Mouse (Mus musculus): ENCODE data around the gene Zc3h12a. TPM values are rescaled to one million over a fixed set of nuclear protein-coding genes. Genes with fewer than 3 reads are reported as not detected.

The Zc3h12a gene
- 1 to 10 TPM in 3 of 4 experiments, under 1 TPM in 1; 0.57 to 2.9 (median 1.5) TPM for total RNA-seq (2022)

DNA sequence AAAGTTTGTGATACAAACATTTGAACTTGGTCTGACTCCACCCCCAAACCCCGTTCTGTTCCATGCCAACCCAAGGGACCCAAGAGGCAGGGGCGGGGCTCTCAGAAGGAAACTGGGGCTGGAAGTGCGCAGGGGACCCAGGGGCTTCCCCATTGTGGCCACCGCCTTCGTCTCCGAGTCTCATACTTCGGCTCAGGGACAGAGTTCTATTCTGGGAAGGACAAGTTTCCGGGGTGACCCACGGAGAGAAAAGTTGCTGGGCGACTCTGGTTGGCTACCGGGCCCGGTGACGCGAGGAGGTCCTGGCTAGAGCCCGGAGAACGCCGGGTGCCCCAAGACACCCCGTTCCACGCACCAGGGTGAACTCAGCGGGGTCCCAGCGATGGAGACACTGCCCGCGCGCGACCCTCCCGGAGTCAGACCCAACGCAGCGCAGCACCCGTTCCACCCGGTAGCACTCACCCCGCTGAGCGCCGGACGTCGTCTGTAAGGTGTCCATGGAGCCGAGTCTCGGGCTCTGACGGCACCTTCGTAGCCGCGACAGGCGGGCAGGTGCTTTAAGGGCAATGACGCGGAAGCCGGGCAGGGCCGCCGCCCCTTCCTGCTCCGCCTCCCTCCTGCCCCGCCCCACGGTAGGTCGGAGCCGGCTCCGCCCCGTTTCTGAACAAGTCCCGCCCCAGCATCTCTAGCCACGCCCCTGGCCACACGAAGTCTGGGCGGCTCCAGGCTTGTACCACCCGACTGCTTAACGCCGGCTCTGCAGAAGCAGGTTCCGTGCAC is at the start of gene Zc3h12a:
Zc3h12a (minus strand) TSS at position 536 of the 780 bp plus-strand sequence.
- no peak for DNase-seq (ENCODE audit: low spot score in 2 of 2)

DNA sequence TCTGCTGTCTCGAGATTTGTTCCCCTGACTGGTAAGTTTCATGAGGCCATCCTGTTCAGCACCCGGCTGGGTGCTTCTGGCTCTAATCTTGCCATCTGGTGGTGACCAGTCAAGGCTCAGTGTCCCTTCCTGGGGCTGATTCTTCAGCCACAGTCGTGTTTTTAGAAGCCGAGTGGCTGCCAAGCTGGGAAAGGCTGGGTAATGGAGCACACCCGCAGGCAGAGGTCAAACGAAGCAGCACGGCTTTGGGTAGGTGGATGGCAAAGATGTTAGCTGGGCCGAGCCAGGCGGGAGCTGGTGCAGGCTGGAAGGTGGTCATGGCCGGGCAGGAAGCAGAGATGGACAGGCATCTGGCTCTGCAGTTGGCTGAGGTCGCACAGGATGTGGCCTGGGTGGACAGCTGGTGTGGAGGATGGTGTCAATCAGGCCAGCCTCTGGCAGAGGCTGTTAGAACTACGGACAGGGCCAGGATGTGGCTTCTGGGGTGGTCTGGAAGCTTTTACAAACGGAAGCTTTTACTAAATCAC is 49.1 kb upstream of the Zc3h12a start:
- DNase-seq (ENCODE audit: low spot score in 2 of 2), result no peak

DNA sequence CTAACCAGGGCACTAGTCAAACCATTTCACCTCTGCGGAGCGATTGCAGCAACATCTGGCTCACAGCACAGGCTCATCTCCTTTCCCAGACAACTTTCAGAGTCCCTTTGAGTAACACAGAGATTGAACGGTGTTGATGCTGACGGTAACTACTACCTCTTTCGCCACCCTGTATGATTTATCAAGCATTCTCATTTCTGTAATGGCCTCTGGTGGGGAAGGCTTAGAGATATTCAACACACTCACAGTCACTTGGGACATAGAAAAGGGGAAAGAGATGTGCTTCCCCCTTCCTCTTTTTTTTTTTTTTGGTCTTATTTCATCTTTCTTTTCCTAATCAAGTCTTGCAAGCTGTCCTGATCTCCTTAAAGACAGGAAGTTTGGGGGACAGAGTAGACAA is 48.5 kb upstream of the Zc3h12a start:
- DNase-seq (ENCODE audit: low spot score in 2 of 2), result no peak

DNA sequence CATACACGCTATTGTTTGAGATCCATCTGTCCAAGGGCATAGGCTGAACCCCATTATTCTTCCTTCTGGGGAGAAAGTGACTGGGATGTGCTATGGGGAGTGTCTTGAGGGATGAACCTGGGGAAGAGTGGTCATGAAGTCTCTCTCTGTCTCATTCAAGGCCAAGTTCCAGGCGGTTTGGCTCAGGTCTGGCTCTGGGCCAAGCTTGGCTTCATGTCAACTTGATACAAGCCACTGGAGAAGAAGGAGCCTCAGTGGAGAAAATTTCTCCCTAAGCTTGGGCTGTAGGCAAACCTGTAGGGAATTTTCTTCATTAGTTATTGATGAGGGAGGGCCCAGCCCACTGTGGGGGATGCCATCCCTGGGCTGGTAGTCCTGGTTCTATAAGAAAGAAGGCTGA is 48.0 kb upstream of the Zc3h12a start:
- DNase-seq (ENCODE audit: low spot score in 2 of 2), result no peak

DNA sequence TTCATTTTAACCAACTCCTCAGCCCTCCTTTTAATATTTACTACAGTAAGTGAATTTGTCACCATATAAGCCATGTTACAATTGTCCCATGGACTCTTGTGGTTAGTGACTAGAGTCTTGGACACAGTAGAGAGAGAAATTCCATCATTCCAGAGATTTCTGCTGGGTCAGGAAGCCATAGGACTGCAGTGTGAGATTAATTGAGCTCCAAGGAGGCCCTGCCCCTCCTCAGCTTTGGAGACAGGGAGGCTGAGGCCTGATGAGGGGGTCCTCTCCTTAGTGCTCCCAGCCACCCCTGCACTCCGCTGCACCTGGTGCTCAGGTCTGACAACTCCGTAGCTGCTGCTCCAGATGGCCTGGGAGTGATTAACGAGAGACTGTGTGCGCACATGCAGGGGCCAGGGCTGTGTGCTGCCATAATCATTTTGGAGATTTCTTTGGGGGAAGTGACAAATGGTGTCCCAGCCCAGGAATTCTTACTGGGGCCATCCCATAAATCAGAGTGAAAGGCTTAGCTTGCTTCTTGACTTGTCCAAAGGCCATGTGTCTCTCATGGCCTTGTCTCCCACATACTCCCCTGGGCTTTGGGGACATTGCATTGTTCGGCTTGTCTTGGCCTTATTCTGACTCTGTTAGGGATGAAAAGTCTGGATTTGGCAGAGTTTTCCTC is 47.0 kb upstream of the Zc3h12a start:
- no peak for DNase-seq (ENCODE audit: low spot score in 2 of 2)

DNA sequence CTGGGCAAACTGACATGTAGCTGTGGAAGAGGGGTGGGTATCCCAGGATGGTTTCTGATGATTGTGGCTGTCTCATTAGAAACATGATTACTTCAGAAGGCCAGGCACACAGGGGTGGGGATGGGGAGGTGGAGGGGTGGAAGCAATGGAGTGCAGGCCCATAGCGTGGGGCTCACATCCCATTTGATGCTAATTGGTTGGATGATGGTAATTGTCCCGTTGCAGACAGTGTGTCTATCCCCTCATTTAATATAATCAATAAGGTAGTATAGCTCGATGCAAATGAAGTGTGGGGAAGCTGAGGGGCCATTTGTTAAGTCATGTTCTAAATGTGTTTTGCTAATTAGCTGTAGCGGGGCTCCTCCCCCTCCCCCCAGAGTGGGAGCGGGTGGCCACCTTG is 45.5 kb upstream of the Zc3h12a start:
- no peak for DNase-seq (ENCODE audit: low spot score in 2 of 2)

DNA sequence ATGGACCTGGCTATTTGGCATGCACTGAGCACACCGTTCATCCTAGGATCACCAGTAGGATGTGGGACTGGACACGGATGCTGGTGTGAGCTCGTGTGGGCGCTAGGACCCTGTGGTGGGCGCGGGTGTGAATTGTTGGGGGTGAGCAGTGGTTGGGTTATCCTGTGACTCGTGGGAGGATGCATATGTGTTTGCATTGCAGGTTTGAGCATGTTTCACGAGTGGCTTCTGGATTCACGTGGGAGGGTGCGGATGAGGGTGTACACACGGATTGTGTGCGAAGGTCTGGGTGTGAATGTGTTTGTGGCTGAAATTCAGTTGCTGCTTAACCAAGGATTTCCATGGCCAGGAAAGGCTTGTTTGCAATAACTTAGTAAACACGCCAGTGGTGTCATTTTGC is 45.1 kb upstream of the Zc3h12a start:
- DNase-seq (ENCODE audit: low spot score in 2 of 2), result peak in 1 of 2 experiments; percentile 56

DNA sequence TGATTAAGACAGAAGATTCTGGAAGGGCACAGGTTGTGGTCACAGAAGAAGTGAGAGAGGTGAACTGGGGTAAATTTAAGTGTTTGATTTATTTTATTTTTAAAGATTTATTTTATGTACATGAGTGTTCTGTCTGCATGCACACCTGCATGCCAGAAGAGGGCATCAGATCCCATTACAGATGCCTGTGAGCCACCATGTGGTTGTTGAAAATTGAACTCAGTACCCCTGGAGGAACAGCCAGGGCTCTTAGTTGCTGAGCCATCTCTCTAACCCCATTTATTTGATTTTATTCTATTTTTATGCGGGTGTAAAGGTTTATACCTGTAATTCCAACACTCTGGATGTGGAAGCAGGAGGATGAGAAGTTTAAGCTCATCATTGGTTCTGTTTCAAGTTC is 40.1 kb upstream of the Zc3h12a start:
- no peak for DNase-seq (ENCODE audit: low spot score in 2 of 2)

DNA sequence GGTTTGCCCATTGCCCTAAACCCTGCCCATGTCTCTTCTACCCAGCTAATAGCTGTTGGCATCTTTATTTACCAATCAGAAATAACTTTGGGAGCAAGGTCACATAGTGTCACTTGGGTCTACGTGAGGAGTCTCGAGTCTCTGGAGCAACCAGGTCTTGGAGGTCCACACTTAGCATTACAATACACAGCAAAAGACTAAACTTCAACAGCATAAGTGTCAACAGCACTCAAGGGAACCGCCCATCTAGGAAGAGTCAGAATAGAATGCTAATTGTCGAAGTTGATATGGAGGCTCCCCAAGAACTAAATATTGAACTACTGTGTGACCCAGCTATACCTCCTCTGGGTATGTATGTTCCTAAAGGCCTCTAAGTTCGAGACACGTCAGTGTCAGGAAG is 37.2 kb upstream of the Zc3h12a start:
- DNase-seq (ENCODE audit: low spot score in 2 of 2), result no peak

DNA sequence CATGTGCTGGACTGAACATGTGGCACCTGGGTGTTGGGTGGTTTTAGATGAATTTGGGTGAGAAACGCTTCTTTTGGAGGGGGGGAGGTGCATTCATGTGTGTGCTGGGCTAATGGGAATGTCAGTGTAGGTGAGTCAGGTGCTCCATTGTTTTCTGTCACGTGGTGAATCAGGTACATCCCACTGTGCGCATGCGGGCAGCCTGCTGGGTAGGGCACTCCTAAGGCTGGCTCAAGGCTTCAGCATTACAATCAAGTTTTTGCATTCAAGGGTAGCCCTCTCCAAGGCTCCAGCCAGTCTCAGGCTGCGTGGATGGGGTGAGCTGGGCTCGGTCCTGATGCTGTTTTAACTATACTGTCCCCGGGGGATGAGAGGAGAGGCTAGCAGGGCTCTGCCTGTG is 35.1 kb upstream of the Zc3h12a start:
- no peak for DNase-seq (ENCODE audit: low spot score in 2 of 2)

DNA sequence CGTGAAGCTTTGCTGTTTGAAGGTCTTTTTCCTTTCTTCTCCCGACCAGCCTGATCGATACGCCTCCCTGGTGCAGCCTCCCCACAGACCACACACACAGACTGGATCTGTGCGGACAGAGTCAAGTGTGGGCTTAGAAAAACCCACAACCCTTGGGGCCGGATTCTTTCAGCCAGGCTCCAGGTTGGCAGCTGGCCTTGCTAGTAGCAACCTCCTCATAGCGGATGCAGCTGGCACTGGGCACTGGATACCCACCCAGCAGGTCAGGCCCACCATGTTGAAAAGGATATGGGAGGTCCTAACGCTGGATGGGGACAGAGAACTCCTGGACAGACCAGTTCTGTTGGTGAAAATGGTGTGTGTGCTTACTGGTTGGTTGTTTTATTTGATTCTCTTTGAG is 33.8 kb upstream of the Zc3h12a start:
- no peak for DNase-seq (ENCODE audit: low spot score in 2 of 2)

DNA sequence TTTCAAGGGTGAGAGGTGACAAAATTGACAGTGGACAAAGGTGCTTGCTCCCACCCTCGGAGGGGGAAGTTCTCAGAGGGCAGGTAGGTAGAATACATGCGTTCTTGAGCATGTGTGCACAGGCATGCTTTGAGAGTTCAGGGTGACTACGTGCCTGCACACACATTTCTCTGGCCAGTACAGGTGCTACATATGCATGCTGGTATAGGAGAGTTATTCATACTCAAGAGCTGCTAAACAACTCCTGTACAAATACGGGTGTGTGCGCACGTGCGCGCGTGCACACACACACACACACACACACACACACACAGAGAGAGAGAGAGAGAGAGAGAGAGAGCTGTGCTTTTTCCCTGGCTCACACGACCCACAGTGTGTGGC is 33.3 kb upstream of the Zc3h12a start:
- no peak for DNase-seq (ENCODE audit: low spot score in 2 of 2)

DNA sequence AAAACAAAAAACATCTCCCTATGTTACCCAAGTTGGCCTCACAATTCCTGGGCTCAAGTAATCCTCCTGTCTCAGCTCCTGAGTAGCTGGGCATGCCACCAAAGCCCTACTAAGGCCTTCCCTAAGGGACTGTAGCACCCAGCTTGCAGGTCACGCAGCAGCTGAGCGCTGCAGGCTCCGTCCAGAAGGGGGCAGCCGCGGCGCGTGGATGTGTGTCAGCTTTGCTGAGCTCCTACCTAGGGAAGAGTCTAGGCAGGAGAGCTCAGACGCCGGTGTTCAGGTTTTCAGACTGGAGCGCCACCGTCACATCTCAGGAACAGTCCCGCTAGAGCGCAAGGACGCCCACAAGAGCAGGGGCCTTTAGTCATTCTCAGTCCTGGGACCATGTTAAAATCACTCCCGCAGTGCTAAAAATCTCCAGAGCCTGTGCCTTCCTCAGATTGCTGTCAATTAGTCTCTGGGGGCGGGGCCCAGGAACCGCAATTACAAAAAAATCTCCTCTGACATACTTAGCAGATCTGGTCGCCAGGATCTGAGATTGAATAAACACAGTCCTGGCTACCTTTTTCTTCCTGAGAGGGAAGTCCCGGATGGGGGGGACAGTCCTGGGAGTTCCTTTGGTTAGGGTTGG is 32.8 kb upstream of the Zc3h12a start:
- DNase-seq (ENCODE audit: low spot score in 2 of 2), result peak; percentile 73 to 94

DNA sequence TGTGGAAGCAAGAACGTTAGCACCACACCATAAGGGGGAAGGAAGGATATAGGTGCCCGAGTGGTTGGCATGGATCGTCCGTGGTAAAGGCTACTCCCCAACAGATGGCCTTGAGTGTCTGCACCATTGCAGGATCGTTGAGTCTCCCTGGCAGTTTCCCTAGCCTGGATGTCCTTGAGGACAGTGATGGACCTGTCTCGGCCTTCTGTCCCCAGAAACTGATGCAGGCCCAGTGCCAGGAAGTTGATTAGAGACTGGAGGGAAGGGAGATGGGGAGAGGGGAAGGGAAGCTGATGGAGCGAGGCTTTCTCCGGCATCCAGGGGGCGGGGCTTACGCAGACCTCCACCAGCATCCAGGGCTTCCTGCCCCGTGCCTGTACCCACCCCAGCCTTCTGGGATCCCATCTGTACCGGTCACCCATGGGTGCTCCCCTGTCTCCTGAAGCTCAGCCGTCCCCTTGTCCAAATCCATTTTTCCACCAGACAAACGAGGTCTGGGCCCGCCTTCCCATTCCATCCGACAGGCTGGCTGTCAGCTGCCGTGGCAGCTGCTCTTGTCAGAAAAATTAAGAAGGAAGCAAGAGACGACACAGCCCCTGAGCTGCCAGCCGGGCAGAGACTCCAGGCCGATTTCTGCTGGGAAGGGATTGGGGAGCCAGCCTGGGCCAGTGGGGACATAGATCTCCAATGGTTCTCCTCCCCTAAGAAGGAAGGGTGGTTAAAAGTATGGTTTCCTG is 31.1 kb upstream of the Zc3h12a start:
- DNase-seq (ENCODE audit: low spot score in 2 of 2), result no peak

DNA sequence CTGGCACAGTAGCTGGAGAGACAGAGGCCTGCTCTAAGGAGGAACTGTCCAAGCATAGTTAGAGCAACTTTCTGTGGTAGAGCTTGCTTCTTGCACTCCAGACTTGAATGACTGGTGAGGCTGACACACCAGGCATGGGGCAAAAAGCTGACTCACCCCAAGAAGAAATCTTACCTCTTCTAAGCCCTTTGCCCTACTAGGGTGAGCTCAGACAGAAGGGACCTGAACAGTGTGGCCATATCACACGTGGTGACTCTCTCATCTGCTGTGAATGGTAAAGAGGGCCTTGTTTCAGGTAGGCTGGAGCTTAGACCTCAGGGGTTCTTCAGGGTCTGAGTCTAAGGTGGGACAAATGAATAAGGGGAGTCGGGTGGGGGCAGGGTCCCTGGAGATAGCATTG is 30.4 kb upstream of the Zc3h12a start:
- no peak for DNase-seq (ENCODE audit: low spot score in 2 of 2)

DNA sequence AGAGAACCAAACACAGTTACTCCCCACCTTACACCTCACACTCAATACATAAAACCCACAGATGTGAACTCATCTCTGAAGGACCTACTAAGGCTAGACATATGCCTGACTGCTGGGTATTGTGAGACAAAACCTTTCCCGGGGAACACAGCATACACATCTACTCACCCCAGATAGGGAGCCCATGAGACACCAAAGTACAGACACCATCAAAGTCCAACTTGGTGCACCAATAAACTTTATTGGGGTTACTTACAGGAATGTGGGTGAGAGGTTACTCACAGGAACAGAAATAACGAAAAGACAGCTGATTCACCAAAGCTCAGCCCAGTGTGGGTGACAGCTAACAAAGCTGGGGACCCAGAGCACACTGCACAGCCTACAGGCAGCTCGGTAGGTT is 29.7 kb upstream of the Zc3h12a start:
- no peak for DNase-seq (ENCODE audit: low spot score in 2 of 2)

DNA sequence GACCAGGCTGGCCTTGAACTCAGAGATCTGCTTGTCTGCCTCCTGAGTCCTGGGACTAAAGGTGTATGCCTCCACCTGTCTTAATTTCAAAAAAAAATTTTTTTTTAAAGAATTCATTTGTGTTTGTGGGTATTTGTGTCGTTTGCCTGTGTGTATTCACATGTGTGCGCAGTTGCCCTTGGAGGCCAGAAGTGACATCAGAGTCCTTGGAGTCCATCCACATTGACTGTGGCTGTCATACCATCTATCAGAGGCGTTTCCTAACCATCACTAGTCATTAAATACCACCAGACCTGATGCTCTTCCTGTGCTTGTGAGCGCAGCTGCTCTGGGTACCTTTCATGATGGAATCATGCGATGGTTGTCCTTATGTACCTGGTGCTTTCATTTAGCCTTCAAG is 28.0 kb upstream of the Zc3h12a start:
- no peak for DNase-seq (ENCODE audit: low spot score in 2 of 2)

DNA sequence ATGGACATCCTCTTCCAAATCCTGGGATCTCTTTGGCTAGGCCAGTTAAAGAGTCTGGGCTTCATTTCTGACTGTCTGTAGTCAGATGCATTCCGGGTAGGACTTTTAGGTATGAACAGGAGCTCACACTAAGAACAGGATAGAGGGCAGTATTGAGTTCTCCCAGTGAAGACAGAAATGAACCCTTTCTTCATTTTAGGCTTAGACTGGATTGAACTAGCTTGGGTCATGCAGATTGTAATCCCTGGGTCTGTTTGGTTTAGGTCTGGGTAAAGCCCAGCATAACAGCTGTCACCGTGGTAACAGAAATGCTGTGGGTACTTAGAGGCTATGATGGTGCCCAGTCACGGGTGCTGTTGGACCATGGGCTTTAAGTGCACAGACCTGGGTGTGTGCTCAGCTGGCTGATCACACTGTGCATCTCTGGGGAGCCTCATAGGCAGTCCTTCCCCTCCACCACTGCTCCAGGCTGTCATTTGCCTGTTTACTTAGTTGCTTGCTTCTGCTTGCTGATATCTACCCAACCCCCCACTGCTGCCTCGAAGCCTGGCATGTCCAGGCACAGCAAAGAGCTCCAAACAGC is 26.1 kb upstream of the Zc3h12a start:
- DNase-seq (ENCODE audit: low spot score in 2 of 2), result no peak

DNA sequence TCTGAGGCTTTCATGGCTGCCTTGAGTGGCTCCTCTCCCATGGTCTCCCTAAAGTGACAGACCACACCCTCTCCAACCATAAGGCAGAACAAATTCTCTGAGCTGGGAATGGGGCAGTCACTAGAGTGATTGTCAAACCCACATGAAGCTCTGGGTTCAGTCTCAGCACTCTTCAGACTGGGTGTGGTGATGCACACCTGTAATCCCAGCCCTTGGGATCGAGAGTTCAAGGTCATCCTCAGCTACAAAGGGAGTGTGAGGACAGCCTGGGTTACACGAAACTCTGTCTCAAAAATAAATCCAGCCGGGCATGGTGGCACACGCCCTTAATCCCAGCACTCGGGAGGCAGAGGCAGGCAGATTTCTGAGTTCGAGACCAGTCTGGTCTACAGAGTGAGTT is 24.8 kb upstream of the Zc3h12a start:
- no peak for DNase-seq (ENCODE audit: low spot score in 2 of 2)

DNA sequence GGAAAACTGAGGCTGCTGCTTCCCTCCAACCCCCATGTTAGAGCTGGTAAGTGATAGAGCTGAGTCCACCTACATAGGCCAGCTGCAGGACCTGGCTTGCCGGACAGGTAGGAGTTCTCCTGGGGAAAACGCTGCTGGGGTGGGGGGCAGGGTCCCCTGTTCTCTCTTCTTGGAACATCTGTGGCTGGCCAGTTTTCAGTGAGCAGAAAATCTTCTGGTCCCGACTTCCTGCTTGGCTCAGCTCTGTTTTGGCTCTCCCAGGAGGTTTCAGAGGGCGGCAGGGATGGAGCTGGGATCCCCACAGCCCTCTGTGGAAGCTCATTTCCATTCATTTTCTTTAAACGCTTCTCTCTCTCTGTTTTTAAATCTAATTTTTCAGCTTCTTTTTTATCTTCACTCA is 21.8 kb upstream of the Zc3h12a start:
- DNase-seq (ENCODE audit: low spot score in 2 of 2), result no peak

DNA sequence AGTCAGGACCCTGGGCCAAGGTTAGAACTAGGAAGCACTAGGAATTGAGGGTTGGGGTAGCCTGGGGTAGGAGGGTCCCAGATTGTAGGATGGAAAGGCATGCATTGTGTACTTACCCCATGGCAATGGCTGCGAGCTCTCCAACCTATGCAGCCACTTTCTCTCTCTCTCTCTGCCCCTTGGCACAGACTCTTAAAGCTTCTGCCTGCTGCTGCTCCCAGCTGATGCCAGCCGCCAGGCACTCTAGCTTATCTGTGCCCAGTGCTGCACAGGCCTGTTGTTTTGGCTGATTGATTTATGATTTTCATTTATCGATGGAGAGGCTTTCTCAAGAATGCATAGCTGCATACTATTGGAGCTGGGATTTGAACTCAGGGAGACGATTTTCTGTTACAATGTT is 20.3 kb upstream of the Zc3h12a start:
- DNase-seq (ENCODE audit: low spot score in 2 of 2), result no peak
